Mouse (Mus musculus) liver, adult (tissue): ENCODE measurements around the gene Nsmf.

ENCODE experiments used
- GATA4 ChIP-seq: IDR thresholded peaks from 2 replicates; pipeline ENCODE4 v1.6.1; 2014; ENCODE audit warnings: mild to moderate bottlenecking, low read length; ENCODE audit not compliant: insufficient replicate concordance

The Nsmf gene

GRCm38 (mm10) chr2:25054221-25055067, at the start of gene Nsmf:
TSS of gene Nsmf (plus strand) at chr2:25054355.
- TF ChIP-seq GATA4, result peak; percentile 29; the same call in 1 of the 2 replicates

GRCm38 (mm10) chr2:25006767-25007166, 47.4 kb upstream of the Nsmf start:
- no peak for TF ChIP-seq GATA4

GRCm38 (mm10) chr2:25008250-25008649, 45.9 kb upstream of the Nsmf start:
- TF ChIP-seq GATA4, result no peak

- no peak for TF ChIP-seq GATA4
Observed at GRCm38 (mm10) chr2:25022678-25023077, 31.5 kb upstream of the Nsmf start.

GRCm38 (mm10) chr2:25025109-25025508, 29.0 kb upstream of the Nsmf start:
- TF ChIP-seq GATA4, result no peak

- TF ChIP-seq GATA4, result no peak
Observed at GRCm38 (mm10) chr2:25034994-25035393, 19.2 kb upstream of the Nsmf start.

GRCm38 (mm10) chr2:25040089-25040488, 14.1 kb upstream of the Nsmf start:
- TF ChIP-seq GATA4, result no peak

- no peak for TF ChIP-seq GATA4
Observed at GRCm38 (mm10) chr2:25050921-25051320, 3.2 kb upstream of the Nsmf start.

- peak; percentile 28; the same call in 1 of the 2 replicates for TF ChIP-seq GATA4
Observed at GRCm38 (mm10) chr2:25051450-25051849, 2.7 kb upstream of the Nsmf start.

GRCm38 (mm10) chr2:25053101-25053500, 1.1 kb upstream of the Nsmf start:
- no peak for TF ChIP-seq GATA4

- TF ChIP-seq GATA4, result no peak
Observed at GRCm38 (mm10) chr2:25055068-25055405, 882 bp downstream of the Nsmf start.

GRCm38 (mm10) chr2:25055409-25056155, 1.4 kb downstream of the Nsmf start:
- TF ChIP-seq GATA4, result no peak

GRCm38 (mm10) chr2:25058926-25059325, 4.8 kb downstream of the Nsmf start:
- no peak for TF ChIP-seq GATA4

GRCm38 (mm10) chr2:25063523-25063922, 9.4 kb downstream of the Nsmf start:
- TF ChIP-seq GATA4, result no peak

GRCm38 (mm10) chr2:25064285-25064684, 10.1 kb downstream of the Nsmf start:
- no peak for TF ChIP-seq GATA4

GRCm38 (mm10) chr2:25065537-25065936, 11.4 kb downstream of the Nsmf start:
- no peak for TF ChIP-seq GATA4
